Mouse (Mus musculus): ENCODE results near the gene Ddx50. TPM values are rescaled to one million over a fixed set of nuclear protein-coding genes. Genes with fewer than 3 reads are reported as not detected.

Ddx50 gene
- polyA plus RNA-seq, 1 experiment = 21.0 TPM

GRCm38 (mm10) chr10:62676196-62676595 is 25.2 kb upstream of the Ddx50 start:
- no peaks in the 10 kb centered on the region for H3K4me1 ChIP-seq (ENCODE audit: control insufficient read depth, insufficient read depth, low read length)
- no peaks in the 10 kb centered on the region for H3K27me3 ChIP-seq (ENCODE audit: control insufficient read depth, insufficient read depth, low read length)
- no peaks in the 10 kb centered on the region for H3K36me3 ChIP-seq (ENCODE audit: control insufficient read depth, insufficient read depth, low read length)
- no peak overlapping the region for H3K4me3 ChIP-seq (ENCODE audit: control insufficient read depth, low read depth, low read length)
- H3K27ac ChIP-seq (ENCODE audit: control insufficient read depth, insufficient read depth, low read depth, low read length) = no peak overlapping the region
- TF ChIP-seq POLR2A (IDR thresholded peaks at IDR 0.05; ENCODE audit: control insufficient read depth, low read depth, low read length) (peak; percentile 27; the same call in 1 of the 2 replicates), CTCF (IDR thresholded peaks at IDR 0.05; ENCODE audit: control insufficient read depth, insufficient read depth, insufficient replicate concordance, low read depth, low read length) (no peak)

GRCm38 (mm10) chr10:62672359-62672758 is 21.3 kb upstream of the Ddx50 start:
- Histone ChIP-seq H3K27me3 (ENCODE audit: control insufficient read depth, insufficient read depth, low read length) (no peaks in the 10 kb centered on the region), H3K4me1 (ENCODE audit: control insufficient read depth, insufficient read depth, low read length) (no peaks in the 10 kb centered on the region), H3K4me3 (ENCODE audit: control insufficient read depth, low read depth, low read length) (no peak overlapping the region), H3K27ac (ENCODE audit: control insufficient read depth, insufficient read depth, low read depth, low read length) (no peak overlapping the region), H3K36me3 (ENCODE audit: control insufficient read depth, insufficient read depth, low read length) (no peaks in the 10 kb centered on the region)
- no peak for TF ChIP-seq CTCF (IDR thresholded peaks at IDR 0.05; ENCODE audit: control insufficient read depth, insufficient read depth, insufficient replicate concordance, low read depth, low read length)

- H3K4me1 ChIP-seq (ENCODE audit: control insufficient read depth, insufficient read depth, low read length) = peaks cover 3% of the 10 kb centered on the region; the same call in 1 of the 2 replicates
- no peaks in the 10 kb centered on the region for H3K27me3 ChIP-seq (ENCODE audit: control insufficient read depth, insufficient read depth, low read length)
- peak; percentile 10; the same call in 1 of the 2 replicates for TF ChIP-seq POLR2A (IDR thresholded peaks at IDR 0.05; ENCODE audit: control insufficient read depth, low read depth, low read length)
- TF ChIP-seq CTCF (IDR thresholded peaks at IDR 0.05; ENCODE audit: control insufficient read depth, insufficient read depth, insufficient replicate concordance, low read depth, low read length) = no peak
- H3K4me3 ChIP-seq (ENCODE audit: control insufficient read depth, low read depth, low read length) = no peak overlapping the region
- no peaks in the 10 kb centered on the region for H3K36me3 ChIP-seq (ENCODE audit: control insufficient read depth, insufficient read depth, low read length)
- H3K27ac ChIP-seq (ENCODE audit: control insufficient read depth, insufficient read depth, low read depth, low read length) = no peak overlapping the region
Observed at GRCm38 (mm10) chr10:62669245-62669644, 18.2 kb upstream of the Ddx50 start.

GRCm38 (mm10) chr10:62668463-62668862 is 17.4 kb upstream of the Ddx50 start:
- Histone ChIP-seq H3K4me1 (ENCODE audit: control insufficient read depth, insufficient read depth, low read length) (peaks cover 4% of the 10 kb centered on the region; the same call in 1 of the 2 replicates), H3K36me3 (ENCODE audit: control insufficient read depth, insufficient read depth, low read length) (no peaks in the 10 kb centered on the region; the same call in 1 of the 2 replicates), H3K4me3 (ENCODE audit: control insufficient read depth, low read depth, low read length) (no peak overlapping the region), H3K27ac (ENCODE audit: control insufficient read depth, insufficient read depth, low read depth, low read length) (no peak overlapping the region), H3K27me3 (ENCODE audit: control insufficient read depth, insufficient read depth, low read length) (no peaks in the 10 kb centered on the region)
- TF ChIP-seq CTCF (IDR thresholded peaks at IDR 0.05; ENCODE audit: control insufficient read depth, insufficient read depth, insufficient replicate concordance, low read depth, low read length) = no peak
- TF ChIP-seq POLR2A (IDR thresholded peaks at IDR 0.05; ENCODE audit: control insufficient read depth, low read depth, low read length) = no peak

- H3K4me3 ChIP-seq (ENCODE audit: control insufficient read depth, low read depth, low read length) = no peak overlapping the region
- H3K27me3 ChIP-seq (ENCODE audit: control insufficient read depth, insufficient read depth, low read length) = no peaks in the 10 kb centered on the region
- no peaks in the 10 kb centered on the region; the same call in 1 of the 2 replicates for H3K36me3 ChIP-seq (ENCODE audit: control insufficient read depth, insufficient read depth, low read length)
- peaks cover 4% of the 10 kb centered on the region; the same call in 1 of the 2 replicates for H3K4me1 ChIP-seq (ENCODE audit: control insufficient read depth, insufficient read depth, low read length)
- TF ChIP-seq CTCF (IDR thresholded peaks at IDR 0.05; ENCODE audit: control insufficient read depth, insufficient read depth, insufficient replicate concordance, low read depth, low read length) (no peak), POLR2A (IDR thresholded peaks at IDR 0.05; ENCODE audit: control insufficient read depth, low read depth, low read length) (no peak)
- no peak overlapping the region for H3K27ac ChIP-seq (ENCODE audit: control insufficient read depth, insufficient read depth, low read depth, low read length)
Observed at GRCm38 (mm10) chr10:62668043-62668442, 17.0 kb upstream of the Ddx50 start.

GRCm38 (mm10) chr10:62664963-62665590 is 14.1 kb upstream of the Ddx50 start:
- Histone ChIP-seq H3K36me3 (ENCODE audit: control insufficient read depth, insufficient read depth, low read length) (no peaks in the 10 kb centered on the region; the same call in 1 of the 2 replicates), H3K27me3 (ENCODE audit: control insufficient read depth, insufficient read depth, low read length) (no peaks in the 10 kb centered on the region), H3K4me1 (ENCODE audit: control insufficient read depth, insufficient read depth, low read length) (peaks cover 9% of the 10 kb centered on the region), H3K4me3 (ENCODE audit: control insufficient read depth, low read depth, low read length) (peak overlapping the region; percentile 11), H3K27ac (ENCODE audit: control insufficient read depth, insufficient read depth, low read depth, low read length) (peak overlapping the region; percentile 58)
- TF ChIP-seq CTCF (IDR thresholded peaks at IDR 0.05; ENCODE audit: control insufficient read depth, insufficient read depth, insufficient replicate concordance, low read depth, low read length) (no peak), POLR2A (IDR thresholded peaks at IDR 0.05; ENCODE audit: control insufficient read depth, low read depth, low read length) (peak; percentile 11; the same call in 1 of the 2 replicates)

- H3K27ac ChIP-seq (ENCODE audit: control insufficient read depth, insufficient read depth, low read depth, low read length) = peak overlapping the region; percentile 58
- peaks cover 9% of the 10 kb centered on the region for H3K4me1 ChIP-seq (ENCODE audit: control insufficient read depth, insufficient read depth, low read length)
- TF ChIP-seq CTCF (IDR thresholded peaks at IDR 0.05; ENCODE audit: control insufficient read depth, insufficient read depth, insufficient replicate concordance, low read depth, low read length) (no peak), POLR2A (IDR thresholded peaks at IDR 0.05; ENCODE audit: control insufficient read depth, low read depth, low read length) (peak; percentile 47; the same call in 1 of the 2 replicates)
- no peaks in the 10 kb centered on the region for H3K27me3 ChIP-seq (ENCODE audit: control insufficient read depth, insufficient read depth, low read length)
- no peaks in the 10 kb centered on the region; the same call in 1 of the 2 replicates for H3K36me3 ChIP-seq (ENCODE audit: control insufficient read depth, insufficient read depth, low read length)
- H3K4me3 ChIP-seq (ENCODE audit: control insufficient read depth, low read depth, low read length) = peak overlapping the region; percentile 11
Observed at GRCm38 (mm10) chr10:62664171-62664570, 13.2 kb upstream of the Ddx50 start.
